Mouse (Mus musculus) lung, postnatal 0 days (tissue): ENCODE results near the gene 6820408C15Rik. TPM values are rescaled to one million over a fixed set of nuclear protein-coding genes. Genes with fewer than 3 reads are reported as not detected.
"Not testable (repeated sequence)": the region's sequence is repeated elsewhere in the genome, so short reads cannot be mapped to it uniquely, and the experiment has no call there.

ENCODE experiments used
- ATAC-seq: fragments of 200-750 bp; cut with Nextera tagmentation; 2 replicates; pipeline ENCODE4 v1.8.0; 2017; ENCODE audit warnings: moderate library complexity
- DNase-seq: peaks from one replicate; pipeline ENCODE4 v3.0.0-alpha.2; 2016; ENCODE audit warnings: low spot score
- H3K27ac ChIP-seq: fragments of 300-500 bp; sonication (generic); 2 replicates; pipeline ENCODE4 v1.5.1; 2014; ENCODE audit warnings: antibody characterized with exemption, mild to moderate bottlenecking, low read length, mixed read lengths
- H3K27me3 ChIP-seq: fragments of 300-500 bp; sonication (generic); replicated peaks from 2 replicates; pipeline ENCODE4 v1.6.1; 2014; ENCODE audit warnings: low read length, mixed read lengths; ENCODE audit not compliant: insufficient read depth
- H3K36me3 ChIP-seq: fragments of 300-500 bp; sonication (generic); 2 replicates; pipeline ENCODE4 v1.6.1; 2014; ENCODE audit warnings: low read length, mixed read lengths; ENCODE audit not compliant: insufficient read depth
- H3K4me1 ChIP-seq: fragments of 300-500 bp; sonication (generic); 2 replicates; pipeline ENCODE4 v1.6.1; 2014; ENCODE audit warnings: antibody characterized with exemption, low read depth, low read length, mixed read lengths; ENCODE audit not compliant: insufficient read depth
- H3K4me2 ChIP-seq: fragments of 300-500 bp; sonication (generic); replicated peaks from 2 replicates; pipeline ENCODE4 v1.6.1; 2014; ENCODE audit warnings: low read depth, mild to moderate bottlenecking, low read length, moderate library complexity, mixed read lengths
- H3K4me3 ChIP-seq: fragments of 300-500 bp; sonication (generic); 2 replicates; pipeline ENCODE4 v1.5.1; 2014; ENCODE audit warnings: low read depth, low read length
- H3K9ac ChIP-seq: fragments of 300-500 bp; sonication (generic); replicated peaks from 2 replicates; pipeline ENCODE4 v1.6.1; 2014; ENCODE audit warnings: low read depth, mild to moderate bottlenecking
- H3K9me3 ChIP-seq: fragments of 300-500 bp; sonication (generic); 2 replicates; pipeline ENCODE4 v1.6.1; 2016; ENCODE audit warnings: low read length, mixed read lengths
- CTCF ChIP-seq: IDR thresholded peaks from 2 replicates; pipeline ENCODE4 v1.5.1; 2016; ENCODE audit warnings: antibody characterized with exemption, mild to moderate bottlenecking
- EP300 ChIP-seq: IDR thresholded peaks from 2 replicates; pipeline ENCODE4 v1.6.1; 2016; ENCODE audit warnings: antibody characterized with exemption, mild to moderate bottlenecking, control low read depth
- WGBS: fragments of 180-500 bp; shearing (Covaris S2); extraction: QIAGEN DNeasy Blood & Tissue Kit; methylation state at CpG from one replicate; pipeline ENCODE4 v1.1.7; 2014; 5-methylcytosine and 5-hydroxymethylcytosine counted together
- polyA plus RNA-seq: library from polyadenylated mRNA; unstranded; fragments of >200 nt; fragmentation: Nextera tagmentation; extraction: Ambion mirVana; gene quantifications from 2 replicates; pipeline ENCODE4 v1.2.1, GENCODE M21; 2015

The 6820408C15Rik gene
- polyA plus RNA-seq, 1 experiment from 2014 or later = 10.7 TPM

- Histone ChIP-seq H3K4me2 (peak within 1 kb of the TSS; percentile 83), H3K4me1 (peaks cover 8% of the 10 kb centered on the region; the same call in 1 of the 2 replicates), H3K9me3 (no peaks in the 10 kb centered on the region), H3K4me3 (peak within 1 kb of the TSS; percentile 82), H3K27me3 (no peaks in the 10 kb centered on the region), H3K9ac (peak within 1 kb of the TSS; percentile 89), H3K36me3 (no peaks in the 10 kb centered on the region), H3K27ac (peak within 1 kb of the TSS; percentile 97)
- TF ChIP-seq EP300 = peak; percentile 61
- TF ChIP-seq CTCF = no peak
- DNase-seq (peak; percentile 96), ATAC-seq (peak; percentile 86)
- WGBS = under 1% methylated on average over 50 of the region's 65 CpGs
These were observed 709 bp upstream of the 6820408C15Rik start, which contains the start of gene Zcchc3 for GRCm38 (mm10) chr2:152414591-152415165. Gene Zcchc3 (minus strand): TSS chr2:152415027.

GRCm38 (mm10) chr2:152415786-152416185, 399 bp downstream of the 6820408C15Rik start:
- H3K4me2 ChIP-seq = peak overlapping the region; percentile 83; the same call in 1 of the 2 replicates
- no peak overlapping the region for H3K4me3 ChIP-seq
- no peaks in the 10 kb centered on the region for H3K27me3 ChIP-seq
- no peaks in the 10 kb centered on the region for H3K9me3 ChIP-seq
- DNase-seq (no peak), ATAC-seq (no peak)
- peak overlapping the region; percentile 97 for H3K27ac ChIP-seq
- peaks cover 5% of the 10 kb centered on the region; the same call in 1 of the 2 replicates for H3K4me1 ChIP-seq
- no peak for TF ChIP-seq EP300
- 87% methylated on average over 3 of the region's 3 CpGs for WGBS
- no peaks in the 10 kb centered on the region for H3K36me3 ChIP-seq
- H3K9ac ChIP-seq = no peak overlapping the region; the same call in 1 of the 2 replicates

- no peaks in the 10 kb centered on the region for H3K4me1 ChIP-seq
- H3K27me3 ChIP-seq = no peaks in the 10 kb centered on the region
- H3K9ac ChIP-seq = no peak overlapping the region
- 8% methylated on average over 12 of the region's 12 CpGs for WGBS
- no peak overlapping the region for H3K4me3 ChIP-seq
- H3K27ac ChIP-seq = no peak overlapping the region
- H3K9me3 ChIP-seq = no peaks in the 10 kb centered on the region
- DNase-seq (no peak), ATAC-seq (no peak)
- 0 out of 2 replicates have a peak overlapping the region, but pooled peaks have one; percentile 3 for H3K4me2 ChIP-seq
- TF ChIP-seq EP300 (no peak), CTCF (no peak)
- no peaks in the 10 kb centered on the region for H3K36me3 ChIP-seq
These were observed 12.1 kb downstream of the 6820408C15Rik start for GRCm38 (mm10) chr2:152427493-152427892.

- WGBS = 78% methylated on average over 2 of the region's 2 CpGs
These were observed 13.1 kb downstream of the 6820408C15Rik start for GRCm38 (mm10) chr2:152428481-152428880.

GRCm38 (mm10) chr2:152436405-152436901, 21.1 kb downstream of the 6820408C15Rik start:
- ATAC-seq = no peak
- H3K36me3 ChIP-seq = no peaks in the 10 kb centered on the region
- H3K9me3 ChIP-seq = no peaks in the 10 kb centered on the region
- H3K4me1 ChIP-seq = peaks cover 4% of the 10 kb centered on the region; the same call in 1 of the 2 replicates
- no peak overlapping the region for H3K4me3 ChIP-seq
- no peak overlapping the region for H3K27ac ChIP-seq
- no peak for TF ChIP-seq EP300
- no peak for TF ChIP-seq CTCF
- 83% methylated on average over 7 of the region's 7 CpGs for WGBS
- no peak for DNase-seq
- no peak overlapping the region for H3K9ac ChIP-seq
- H3K4me2 ChIP-seq = no peak overlapping the region
- H3K27me3 ChIP-seq = no peaks in the 10 kb centered on the region

More at GRCm38 (mm10) chr2:152428481-152428880, 13.1 kb downstream of the 6820408C15Rik start:
- not testable (repeated sequence) for ATAC-seq, H3K36me3 ChIP-seq, H3K9me3 ChIP-seq, DNase-seq, H3K27me3 ChIP-seq, H3K4me3 ChIP-seq, H3K4me1 ChIP-seq, H3K9ac ChIP-seq, H3K4me2 ChIP-seq, H3K27ac ChIP-seq
- TF ChIP-seq CTCF = peak; percentile 32

- peak; percentile 90 for DNase-seq
- Histone ChIP-seq H3K27me3 (no peaks in the 10 kb centered on the region), H3K36me3 (no peaks in the 10 kb centered on the region), H3K9me3 (no peaks in the 10 kb centered on the region), H3K4me1 (peaks cover 4% of the 10 kb centered on the region; the same call in 1 of the 2 replicates), H3K4me2 (peak overlapping the region; percentile 50), H3K9ac (no peak overlapping the region), H3K4me3 (peak overlapping the region; percentile 6; the same call in 1 of the 2 replicates), H3K27ac (no peak overlapping the region)
- TF ChIP-seq EP300 (no peak), CTCF (peak; percentile 97)
- peak; percentile 94 for ATAC-seq
- 4% methylated on average over 23 of the region's 23 CpGs for WGBS
These were observed 21.8 kb downstream of the 6820408C15Rik start for GRCm38 (mm10) chr2:152436983-152437860.
